Mouse (Mus musculus) gastrocnemius, postnatal 4 days (tissue): ENCODE results near the gene 6030408B16Rik. TPM values are rescaled to one million over a fixed set of nuclear protein-coding genes. Genes with fewer than 3 reads are reported as not detected.
A peak's percentile ranks its signal among the peaks of the same experiment; 100 is the strongest.
"Not testable (repeated sequence)": the region's sequence is repeated elsewhere in the genome, so short reads cannot be mapped to it uniquely, and the experiment has no call there.

Experiments used
- DNase-seq, 2 experiments: peaks; one replicate each; pipeline ENCODE4 v3.0.0; 2021 to 2022; ENCODE audit warnings: low spot score in 2 of 2, mixed read lengths in 2 of 2
- total RNA-seq, 2 experiments: library from RNA; stranded (reverse); gene quantifications; 2 replicates each; pipeline ENCODE4 v1.2.3; 2021

Gene 6030408B16Rik
- total RNA-seq, 2 experiments from 2014 or later, result 0.59 TPM; not detected in 1

GRCm38 (mm10) chr15:101318889-101319765 lies 26.1 kb downstream of the 6030408B16Rik start:
- no peak for DNase-seq

GRCm38 (mm10) chr15:101320010-101320617 lies 27.1 kb downstream of the 6030408B16Rik start:
- no peak for DNase-seq

- no peak for DNase-seq
Observed at GRCm38 (mm10) chr15:101320618-101321041, 27.6 kb downstream of the 6030408B16Rik start.

- no peak for DNase-seq
Observed at GRCm38 (mm10) chr15:101321126-101321525, 28.1 kb downstream of the 6030408B16Rik start.

GRCm38 (mm10) chr15:101322106-101322505 lies 29.1 kb downstream of the 6030408B16Rik start:
- no peak for DNase-seq

- DNase-seq, result no peak
Observed at GRCm38 (mm10) chr15:101322640-101323039, 29.6 kb downstream of the 6030408B16Rik start.

- no peak for DNase-seq
Observed at GRCm38 (mm10) chr15:101323511-101323910, 30.5 kb downstream of the 6030408B16Rik start.

GRCm38 (mm10) chr15:101324409-101324808 lies 31.4 kb downstream of the 6030408B16Rik start:
- DNase-seq, result not testable (repeated sequence)

- DNase-seq, result no peak
Observed at GRCm38 (mm10) chr15:101325991-101326534, 33.1 kb downstream of the 6030408B16Rik start.

- peak; percentile 82 to 87 for DNase-seq
Observed at GRCm38 (mm10) chr15:101327282-101327681, 34.3 kb downstream of the 6030408B16Rik start.

GRCm38 (mm10) chr15:101328876-101329563 lies 36.0 kb downstream of the 6030408B16Rik start:
- DNase-seq, result no peak

GRCm38 (mm10) chr15:101329564-101329892 lies 36.5 kb downstream of the 6030408B16Rik start:
- DNase-seq, result no peak

GRCm38 (mm10) chr15:101331090-101331489 lies 38.1 kb downstream of the 6030408B16Rik start:
- no peak for DNase-seq

GRCm38 (mm10) chr15:101332370-101332769 lies 39.4 kb downstream of the 6030408B16Rik start:
- no peak for DNase-seq

- no peak for DNase-seq
Observed at GRCm38 (mm10) chr15:101333165-101333564, 40.2 kb downstream of the 6030408B16Rik start.

GRCm38 (mm10) chr15:101333648-101334047 lies 40.6 kb downstream of the 6030408B16Rik start:
- no peak for DNase-seq

- DNase-seq, result peak in 1 of 2 experiments; percentile 38
Observed at GRCm38 (mm10) chr15:101336474-101337174, 43.6 kb downstream of the 6030408B16Rik start.

GRCm38 (mm10) chr15:101338359-101338758 lies 45.3 kb downstream of the 6030408B16Rik start:
- DNase-seq, result no peak

GRCm38 (mm10) chr15:101339537-101339936 lies 46.5 kb downstream of the 6030408B16Rik start:
- DNase-seq, result peak; percentile 65 to 85

GRCm38 (mm10) chr15:101341797-101342515 lies 48.9 kb downstream of the 6030408B16Rik start:
- no peak for DNase-seq
